Mouse (Mus musculus) CH12F3 (cell line): Measurements from ENCODE around the gene Olfr521.
"Not testable (repeated sequence)": the region's sequence is repeated elsewhere in the genome, so short reads cannot be mapped to it uniquely, and the experiment has no call there.

Source experiments
- in situ Hi-C: fragments of 300-500 bp; cut with MboI; formaldehyde crosslinking; loops from 2 replicates; pipeline ENCODE4 v1.14.3; 2020; ENCODE audit warnings: low sequenced_read_pairs

Gene Olfr521

GRCm38 (mm10) chr7:99763207-99763606 is at the start of gene Olfr521:
TSS of gene Olfr521 (plus strand) at chr7:99763507.
- in situ Hi-C loops: no loop called here

DNA sequence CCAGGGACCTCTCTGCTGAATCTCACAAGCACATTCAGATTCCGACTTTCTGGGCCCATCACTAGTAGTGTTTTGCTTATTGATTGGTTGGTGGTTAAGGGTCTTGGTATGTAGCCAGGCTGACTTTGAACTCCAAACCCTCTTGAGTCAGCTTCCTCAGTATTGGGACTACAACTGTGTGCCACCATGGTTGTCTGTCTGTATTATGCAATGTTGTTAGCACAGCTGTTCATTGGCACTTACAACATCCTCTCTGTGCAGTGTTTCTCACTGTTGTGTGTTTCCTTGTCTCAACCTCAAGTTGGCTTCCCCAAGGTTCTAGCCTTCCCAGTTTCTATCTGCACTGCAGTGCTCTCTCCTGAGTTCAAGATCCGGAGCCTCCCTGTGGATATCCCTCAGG is 46.8 kb upstream of the Olfr521 start:
- in situ Hi-C loops: no loop called here

- in situ Hi-C loops: no loop called here
These were observed 33.3 kb upstream of the Olfr521 start, which contains the start of gene Olfr520 for GRCm38 (mm10) chr7:99729973-99730372. TSS of gene Olfr520 (plus strand) at chr7:99730273.

GRCm38 (mm10) chr7:99734612-99735011 is 28.7 kb upstream of the Olfr521 start:
- in situ Hi-C loops: no loop called here

DNA sequence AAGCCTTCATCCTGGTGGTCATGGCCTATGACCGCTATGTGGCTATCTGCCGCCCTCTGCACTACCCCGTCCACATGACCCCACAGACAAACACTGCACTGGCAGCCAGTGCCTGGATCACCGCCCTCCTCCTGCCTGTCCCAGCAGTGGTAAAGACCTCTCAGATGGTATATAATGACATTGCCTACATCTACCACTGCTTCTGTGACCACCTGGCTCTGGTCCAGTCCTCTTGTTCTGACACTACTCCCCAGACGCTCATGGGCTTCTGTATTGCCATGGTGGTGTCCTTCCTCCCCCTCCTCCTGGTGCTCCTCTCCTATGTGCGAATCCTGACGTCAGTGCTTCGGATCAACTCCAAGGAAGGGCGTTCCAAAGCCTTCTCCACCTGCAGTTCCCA is 27.8 kb upstream of the Olfr521 start:
- in situ Hi-C loops: not testable (repeated sequence)

DNA sequence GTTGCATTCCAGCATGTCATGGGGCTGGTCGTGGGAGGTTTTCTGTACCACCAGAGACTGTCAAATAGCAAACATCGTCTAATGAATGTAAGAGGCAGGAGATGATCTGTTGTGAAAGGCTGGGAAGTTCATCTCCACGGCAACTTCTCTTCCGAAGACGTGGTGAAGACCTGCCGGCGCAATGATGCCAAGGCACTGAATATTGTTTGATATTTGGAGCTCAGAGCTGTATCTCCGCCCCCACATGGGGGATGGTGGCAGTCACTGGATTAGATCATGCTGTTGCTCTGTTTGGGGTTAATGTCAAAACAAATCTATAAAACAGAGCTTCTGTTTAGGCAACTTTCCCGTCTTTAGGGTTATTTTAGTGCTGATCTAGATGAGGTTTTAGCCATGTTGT is 24.0 kb upstream of the Olfr521 start:
- in situ Hi-C loops: no loop called here

DNA sequence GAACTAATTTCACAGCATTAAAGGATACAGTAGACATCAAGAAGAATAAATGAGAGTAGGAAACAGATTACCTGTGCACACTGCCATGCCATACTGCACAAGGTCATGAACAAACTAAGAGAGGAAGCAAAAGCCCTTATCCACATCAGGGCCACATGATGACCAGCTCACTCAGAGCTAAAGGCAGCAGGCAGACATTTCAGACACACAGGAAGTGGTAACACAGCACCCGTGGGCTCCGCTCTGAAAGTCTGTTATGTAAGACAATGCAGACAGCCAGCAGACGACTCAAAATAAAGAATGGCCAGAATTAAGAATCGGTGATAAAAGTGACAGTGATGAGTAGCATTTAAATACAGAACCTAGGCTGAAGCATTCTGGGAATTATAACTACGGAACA is 18.1 kb downstream of the Olfr521 start:
- in situ Hi-C loops: no loop called here

GRCm38 (mm10) chr7:99781916-99782315 is 18.6 kb downstream of the Olfr521 start:
- in situ Hi-C loops: no loop called here

- in situ Hi-C loops: no loop called here
These were observed 20.1 kb downstream of the Olfr521 start for GRCm38 (mm10) chr7:99783421-99783820.

DNA sequence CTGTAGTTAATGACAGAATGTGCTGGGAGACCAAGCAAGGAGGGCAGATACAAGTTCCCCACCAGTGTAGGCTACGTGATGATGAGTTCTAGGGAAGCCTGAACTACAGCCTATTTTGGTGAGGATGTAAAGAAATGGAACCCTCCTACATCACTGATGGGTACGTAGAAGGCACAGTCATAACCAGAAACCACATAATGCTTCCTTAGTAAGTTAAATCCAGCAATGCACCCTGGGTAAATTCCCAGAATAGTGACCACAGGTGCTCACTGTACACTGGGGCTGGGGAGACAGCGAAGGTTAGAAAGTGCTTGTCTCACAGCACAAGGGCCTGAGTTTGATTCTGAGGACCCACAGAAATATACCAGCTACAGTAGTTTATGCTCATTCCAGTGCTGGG is 22.2 kb downstream of the Olfr521 start:
- in situ Hi-C loops: no loop called here

GRCm38 (mm10) chr7:99786774-99787173 is 23.5 kb downstream of the Olfr521 start:
- in situ Hi-C loops: no loop called here

GRCm38 (mm10) chr7:99787935-99788334 is 24.6 kb downstream of the Olfr521 start:
- in situ Hi-C loops: no loop called here

- in situ Hi-C loops: no loop called here
These were observed 25.3 kb downstream of the Olfr521 start for GRCm38 (mm10) chr7:99788563-99788962.

DNA sequence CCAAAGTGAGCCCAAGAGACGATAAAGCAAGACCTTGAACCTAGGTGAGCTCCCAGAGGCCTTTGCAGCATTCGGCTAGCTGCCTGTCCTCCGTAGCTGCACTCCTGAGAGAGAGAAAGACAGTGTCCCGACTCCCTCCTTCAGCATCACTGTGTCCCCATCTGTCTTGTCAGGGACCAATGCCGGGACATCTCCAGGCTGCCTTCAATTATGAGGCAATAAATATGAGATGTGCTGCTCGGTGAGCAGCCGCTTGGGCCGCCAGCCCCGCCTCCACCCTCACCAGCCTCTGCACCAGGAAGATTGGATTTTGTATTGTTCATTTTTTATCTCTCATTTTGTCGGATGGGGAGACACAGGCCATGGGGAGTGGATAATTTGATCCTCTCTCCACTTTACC is 27.5 kb downstream of the Olfr521 start:
- in situ Hi-C loops: loop anchor here (10.0 kb wide), 1 partner anchor 126 kb away; no protein-coding TSS in a partner anchor

GRCm38 (mm10) chr7:99794096-99794495 is 30.8 kb downstream of the Olfr521 start:
- in situ Hi-C loops: loop anchor here (10.0 kb wide), 1 partner anchor 129 kb away; no protein-coding TSS in a partner anchor

GRCm38 (mm10) chr7:99795192-99795981 is 32.1 kb downstream of the Olfr521 start:
- in situ Hi-C loops: loop anchor here (10.0 kb wide), 1 partner anchor 131 kb away; no protein-coding TSS in a partner anchor

DNA sequence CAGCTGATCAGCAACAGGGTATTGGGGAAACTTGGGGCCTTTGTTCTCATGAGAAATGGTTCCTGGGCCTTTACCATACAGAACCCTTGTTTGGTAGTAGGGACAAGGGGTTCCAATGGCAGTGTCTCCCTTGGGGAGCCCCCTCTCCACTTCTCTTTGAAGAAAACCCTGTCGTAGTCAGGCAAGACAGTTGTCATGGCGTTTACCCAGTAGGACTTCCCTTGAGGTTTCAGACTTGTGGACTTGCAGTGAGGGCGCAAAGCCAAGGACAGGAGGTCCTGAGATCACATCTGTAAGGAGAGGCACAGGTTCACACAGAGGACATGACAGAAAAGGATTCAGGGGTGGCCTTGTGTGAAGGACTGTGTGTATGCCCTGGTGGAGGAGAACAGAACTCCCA is 33.2 kb downstream of the Olfr521 start:
- in situ Hi-C loops: loop anchor here (10.0 kb wide), 1 partner anchor 132 kb away; no protein-coding TSS in a partner anchor

DNA sequence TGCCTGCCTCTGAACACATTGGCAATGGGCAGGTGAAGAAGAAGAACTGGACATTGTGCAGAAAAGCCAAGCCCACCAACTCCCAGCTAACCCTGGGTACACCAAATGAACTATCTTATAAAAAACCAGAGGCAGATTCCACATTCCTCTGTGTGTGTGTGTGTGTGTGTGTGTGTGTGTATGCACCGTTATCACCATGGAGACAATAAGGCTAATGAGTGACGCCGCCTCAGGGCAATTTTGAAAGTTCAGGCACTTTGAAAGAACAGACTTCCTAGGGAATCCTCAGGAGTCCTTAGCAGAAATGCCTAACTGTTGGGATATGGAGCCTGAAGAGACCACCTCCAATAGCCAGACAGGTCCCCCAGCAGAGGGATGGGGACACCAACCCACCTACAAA is 34.0 kb downstream of the Olfr521 start:
- in situ Hi-C loops: loop anchor here (10.0 kb wide), 1 partner anchor 132 kb away; no protein-coding TSS in a partner anchor

DNA sequence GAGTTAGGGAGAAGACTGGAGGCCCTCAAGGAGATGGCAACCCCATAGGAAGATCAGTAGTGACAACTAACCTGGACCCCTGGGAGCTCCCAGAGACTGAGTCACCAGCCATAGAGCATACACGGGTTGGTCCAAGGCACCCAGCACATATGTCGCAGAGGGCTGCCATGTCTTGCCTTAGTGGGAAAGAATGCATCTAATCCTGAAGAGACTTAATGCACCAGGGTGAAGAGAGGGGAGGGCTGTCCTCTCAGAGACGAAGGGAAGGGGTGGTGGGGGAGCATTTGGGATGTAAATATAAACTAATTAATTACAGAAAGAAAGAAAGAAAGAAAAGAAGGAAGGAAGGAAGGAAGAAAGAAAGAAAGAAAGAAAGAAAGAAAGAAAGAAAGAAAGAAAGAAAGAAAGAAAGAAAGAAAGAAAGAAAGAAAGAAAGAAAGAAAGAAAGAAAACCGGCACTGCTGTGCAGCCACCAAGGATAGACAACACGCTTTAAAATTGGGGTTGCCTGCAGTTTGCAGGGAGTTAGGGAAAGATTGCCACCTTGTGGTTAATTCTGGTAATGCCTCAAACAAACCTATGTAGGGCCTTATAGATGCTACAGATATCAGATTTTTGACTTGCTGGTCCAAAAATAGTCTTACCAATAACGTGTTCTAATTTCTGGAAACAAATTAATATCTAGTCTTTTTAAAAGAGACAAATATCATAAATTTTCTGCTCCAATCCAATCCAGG is 34.8 kb downstream of the Olfr521 start:
- in situ Hi-C loops: loop anchor here (10.0 kb wide), 1 partner anchor 133 kb away; no protein-coding TSS in a partner anchor

- in situ Hi-C loops: loop anchor here (10.0 kb wide), 1 partner anchor 134 kb away; no protein-coding TSS in a partner anchor
These were observed 35.8 kb downstream of the Olfr521 start for GRCm38 (mm10) chr7:99799118-99799517.

DNA sequence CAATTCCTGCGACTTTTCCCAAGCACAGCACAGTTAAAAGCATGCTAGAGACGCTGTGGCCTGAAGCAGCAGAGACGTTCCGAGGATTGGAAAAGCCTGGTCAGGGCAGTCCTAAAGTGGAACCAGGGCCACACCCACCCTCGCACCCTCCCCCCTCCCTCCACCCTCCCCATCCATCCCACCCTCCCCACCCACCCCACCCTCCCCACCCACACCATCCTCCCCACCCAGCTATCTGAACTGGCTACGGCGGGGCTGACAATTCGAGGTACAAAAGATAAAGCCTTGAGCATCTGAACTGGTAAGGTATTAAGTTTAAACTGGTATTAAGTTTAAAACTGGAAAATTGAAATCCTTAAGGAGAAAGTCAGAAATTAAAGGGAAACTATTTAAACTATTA is 40.2 kb downstream of the Olfr521 start:
- in situ Hi-C loops: loop anchor here (10.0 kb wide), 1 partner anchor 189 kb away; no protein-coding TSS in a partner anchor
